In the genomic region with DNA sequence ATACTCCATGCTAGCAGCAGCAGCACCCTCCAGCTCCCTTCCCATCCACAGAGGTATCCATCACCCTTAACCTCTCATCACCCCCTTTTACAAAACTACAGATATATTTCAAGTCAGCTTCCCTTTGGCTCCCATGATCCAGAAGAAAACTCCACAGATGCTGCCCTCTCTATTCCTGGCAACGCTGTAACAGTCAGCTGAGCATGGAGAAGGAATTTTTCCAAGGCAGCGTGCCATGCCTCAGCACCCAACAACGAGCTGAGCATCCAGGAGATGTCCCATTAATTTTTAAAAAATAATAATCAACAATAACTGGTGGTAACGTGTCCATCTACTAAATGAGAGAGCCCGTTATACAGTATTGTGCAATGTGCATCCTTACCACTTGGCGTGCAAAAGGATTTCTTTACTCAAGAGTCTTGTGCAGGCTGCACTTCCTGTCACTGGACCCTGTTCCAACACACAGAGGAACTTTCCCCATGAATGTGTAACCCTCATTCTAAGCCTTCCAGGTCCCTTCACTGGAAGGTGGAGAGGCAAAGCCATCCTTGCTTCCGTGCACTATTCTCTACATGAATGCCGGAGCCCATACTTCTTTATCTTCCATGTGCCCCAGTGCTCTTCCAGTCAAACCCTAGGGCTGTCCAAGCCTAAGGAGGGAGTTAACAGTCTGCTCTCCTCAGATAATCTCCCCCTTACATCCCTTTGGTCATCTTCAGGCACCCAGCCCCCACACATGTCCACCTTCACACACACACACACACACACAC, we compare ENCODE assay signal across 10 mouse cellular contexts. TPM values are rescaled to one million over a fixed set of nuclear protein-coding genes. Genes with fewer than 3 reads are reported as not detected.
A peak's percentile ranks its signal among the peaks of the same experiment; 100 is the strongest.
DNase-seq lines count a peak whose midpoint lies in the region; ATAC-seq lines count a peak whose summit lies in the region.
"Had no signal": no experiment of that assay in that cellular context is flagged by ENCODE, and none has a peak within 500 bp of the region (broad histone marks: within the 10 kb centered on the region; RNA-seq: fewer than 3 reads in every experiment).

No protein-coding gene starts in this region.

- no peak overlapping the region for H3K27ac ChIP-seq in kidney, embryonic 16.5 days (ENCODE audit: low read length)
- H3K27ac ChIP-seq in embryonic facial prominence, embryonic 15.5 days (replicated peaks) = no peak overlapping the region
- no peak overlapping the region for H3K27ac ChIP-seq in hindbrain, embryonic 14.5 days
- H3K27ac ChIP-seq in midbrain, embryonic 16.5 days (ENCODE audit: low read length) = no peak overlapping the region

- ATAC-seq in kidney, embryonic 16.5 days (ENCODE audit: low FRiP score, low TSS enrichment) = no peak
- no peak for ATAC-seq in embryonic facial prominence, embryonic 15.5 days (ENCODE audit: insufficient number of reproducible peaks, low FRiP score, low TSS enrichment, low read depth)
- no peak for ATAC-seq in hindbrain, embryonic 14.5 days (ENCODE audit: low FRiP score)
- no peak for ATAC-seq in midbrain, embryonic 16.5 days

- no peaks in the 10 kb centered on the region for H3K36me3 ChIP-seq in kidney, embryonic 16.5 days (ENCODE audit: insufficient read depth, low read length)
- no peaks in the 10 kb centered on the region for H3K36me3 ChIP-seq in embryonic facial prominence, embryonic 15.5 days
- H3K36me3 ChIP-seq in hindbrain, embryonic 14.5 days (replicated peaks; ENCODE audit: control insufficient read depth, insufficient read depth) = no peaks in the 10 kb centered on the region
- H3K36me3 ChIP-seq in midbrain, embryonic 16.5 days (ENCODE audit: control insufficient read depth, insufficient read depth, low read length) = no peaks in the 10 kb centered on the region

- WGBS in kidney, embryonic 16.5 days = 48% methylated on average over 8 of the region's 8 CpGs
- WGBS in embryonic facial prominence, embryonic 15.5 days = 39% methylated on average over 8 of the region's 8 CpGs
- WGBS in hindbrain, embryonic 14.5 days = 63% methylated on average over 8 of the region's 8 CpGs
- 58% methylated on average over 8 of the region's 8 CpGs for WGBS in midbrain, embryonic 16.5 days

- peak overlapping the region; percentile 77 for H3K4me2 ChIP-seq in kidney, embryonic 16.5 days (replicated peaks; ENCODE audit: low read depth, low read length)
- H3K4me2 ChIP-seq in embryonic facial prominence, embryonic 15.5 days (replicated peaks) = peak overlapping the region; percentile 85
- H3K4me2 ChIP-seq in hindbrain, embryonic 14.5 days (replicated peaks) = peak overlapping the region; percentile 68
- peak overlapping the region; percentile 71; the same call in 1 of the 2 replicates for H3K4me2 ChIP-seq in midbrain, embryonic 16.5 days (ENCODE audit: low read length)

- no peak for DNase-seq in kidney, postnatal 14 days
- DNase-seq in hindbrain, embryonic 14.5 days (ENCODE audit: low spot score) = no peak
- no peak for DNase-seq in adrenal gland, postnatal 25 days
- DNase-seq in left cerebral cortex, adult 11 months (ENCODE audit: low spot score) = no peak
- DNase-seq in layer of hippocampus, adult 11-12 months (ENCODE audit: low spot score) = no peak

- peak overlapping the region; percentile 58 for H3K4me3 ChIP-seq in kidney, embryonic 16.5 days (ENCODE audit: low read length)
- H3K4me3 ChIP-seq in embryonic facial prominence, embryonic 15.5 days (replicated peaks) = peak overlapping the region; percentile 57
- no peak overlapping the region for H3K4me3 ChIP-seq in hindbrain, embryonic 14.5 days (replicated peaks; ENCODE audit: low read length)
- H3K4me3 ChIP-seq in midbrain, embryonic 16.5 days (ENCODE audit: low read depth, low read length) = no peak overlapping the region

- no peak overlapping the region for H3K9ac ChIP-seq in kidney, embryonic 16.5 days (replicated peaks; ENCODE audit: low read length)
- no peak overlapping the region for H3K9ac ChIP-seq in embryonic facial prominence, embryonic 15.5 days
- no peak overlapping the region for H3K9ac ChIP-seq in hindbrain, embryonic 14.5 days
- no peak overlapping the region for H3K9ac ChIP-seq in midbrain, embryonic 16.5 days (ENCODE audit: low read depth, low read length)

- no peaks in the 10 kb centered on the region for H3K9me3 ChIP-seq in kidney, embryonic 16.5 days (ENCODE audit: low read length)
- no peaks in the 10 kb centered on the region; the same call in 1 of the 2 replicates for H3K9me3 ChIP-seq in embryonic facial prominence, embryonic 15.5 days (replicated peaks)
- peaks cover 6% of the 10 kb centered on the region; the same call in 1 of the 2 replicates for H3K9me3 ChIP-seq in hindbrain, embryonic 14.5 days (ENCODE audit: control insufficient read depth, low read length)
- H3K9me3 ChIP-seq in midbrain, embryonic 16.5 days (replicated peaks; ENCODE audit: control insufficient read depth, low read length, poor library complexity, severe bottlenecking) = peaks cover 3% of the 10 kb centered on the region; the same call in 1 of the 2 replicates

- peaks cover 61% of the 10 kb centered on the region for H3K4me1 ChIP-seq in kidney, embryonic 16.5 days (ENCODE audit: insufficient read depth, low read length)
- peaks cover 72% of the 10 kb centered on the region for H3K4me1 ChIP-seq in embryonic facial prominence, embryonic 15.5 days
- peaks cover 40% of the 10 kb centered on the region for H3K4me1 ChIP-seq in hindbrain, embryonic 14.5 days (replicated peaks; ENCODE audit: control insufficient read depth, insufficient read depth, low read length)
- peaks cover 43% of the 10 kb centered on the region for H3K4me1 ChIP-seq in midbrain, embryonic 16.5 days (ENCODE audit: control insufficient read depth, insufficient read depth, low read length)

- H3K27me3 ChIP-seq in kidney, embryonic 16.5 days (ENCODE audit: insufficient read depth, low read length) = no peaks in the 10 kb centered on the region
- no peaks in the 10 kb centered on the region; the same call in 1 of the 2 replicates for H3K27me3 ChIP-seq in embryonic facial prominence, embryonic 15.5 days
- peaks cover 57% of the 10 kb centered on the region for H3K27me3 ChIP-seq in hindbrain, embryonic 14.5 days (ENCODE audit: control insufficient read depth, insufficient read depth, low read length)
- H3K27me3 ChIP-seq in midbrain, embryonic 16.5 days (ENCODE audit: control insufficient read depth, insufficient read depth, low read depth, low read length) = peaks cover 49% of the 10 kb centered on the region

RNA-seq across cellular contexts. Expression of a gene that starts 5.0 kb away (rescaled TPM):
- 15.2 and 15.8 TPM in 2 replicates for polyA plus RNA-seq in kidney, embryonic 16.5 days (2015; fragmentation: Nextera tagmentation; extraction: Ambion mirVana)
- 18.7 and 18.9 TPM in 2 replicates for polyA plus RNA-seq in embryonic facial prominence, embryonic 15.5 days (2015; fragmentation: Nextera tagmentation; extraction: Ambion mirVana)
- 3.0 and 3.4 TPM in 2 replicates for polyA plus RNA-seq in hindbrain, embryonic 14.5 days (2014; fragmentation: Nextera tagmentation; extraction: Ambion mirVana)
- 1.0 and 1.8 TPM in 2 replicates for polyA plus RNA-seq in midbrain, embryonic 16.5 days (2015; fragmentation: Nextera tagmentation; extraction: Ambion mirVana)
- total RNA-seq in adrenal gland, postnatal 25 days (2021) = 1.4 and 2.6 TPM in 2 replicates
- total RNA-seq: common myeloid progenitor, adult 5-6 weeks; MEL had no signal

Comparison
In these comparisons a context has a peak if more than half of its experiments do, and no peak if none do; other contexts are left out.
1. H3K4me3 ChIP-seq: peak in kidney, embryonic 16.5 days (single experiment) and embryonic facial prominence, embryonic 15.5 days (single experiment); none in hindbrain, embryonic 14.5 days (single experiment) and midbrain, embryonic 16.5 days (single experiment).
2. Peak in every context shown above with its lines, with median percentiles within 50 percentile points of each other: H3K4me2 ChIP-seq.